Mouse (Mus musculus) adrenal gland, postnatal 14 days (tissue): ENCODE measurements around the gene Olfr331. TPM values are rescaled to one million over a fixed set of nuclear protein-coding genes. Genes with fewer than 3 reads are reported as not detected.
"Not testable (repeated sequence)": the region's sequence is repeated elsewhere in the genome, so short reads cannot be mapped to it uniquely, and the experiment has no call there.

ENCODE experiments used
- DNase-seq: peaks from one replicate; pipeline ENCODE4 v3.0.0; 2021; ENCODE audit warnings: mixed read lengths
- long read RNA-seq, 2 experiments: library from polyadenylated mRNA; stranded (forward); transcript quantifications; one replicate each; pipeline ENCODE4 v2.0.0; 2021
- total RNA-seq: library from RNA; stranded (reverse); gene quantifications from 2 replicates; pipeline ENCODE4 v1.2.3, GENCODE M21; 2021

Gene Olfr331
- total RNA-seq, result not detected in 2 replicates
- long read RNA-seq, experiment 1, result 0 reads
- long read RNA-seq, experiment 2, result 0 reads

GRCm38 (mm10) chr11:58502472-58502871, at the start of gene Olfr331:
Gene Olfr331, minus strand, starts transcription at chr11:58502572.
- not testable (repeated sequence) for DNase-seq

- no peak for DNase-seq
Measured at GRCm38 (mm10) chr11:58546322-58546721, 44.0 kb upstream of the Olfr331 start, which contains the start of gene Olfr329-ps. Gene Olfr329-ps, minus strand, starts transcription at chr11:58546422.

- not testable (repeated sequence) for DNase-seq
Measured at GRCm38 (mm10) chr11:58534736-58535135, 32.4 kb upstream of the Olfr331 start, which contains the start of gene Olfr330. Gene Olfr330, minus strand, starts transcription at chr11:58534836.

- DNase-seq, result peak; percentile 19
Measured at GRCm38 (mm10) chr11:58519756-58520155, 17.4 kb upstream of the Olfr331 start.

GRCm38 (mm10) chr11:58518916-58519315, 16.5 kb upstream of the Olfr331 start:
- peak; percentile 69 for DNase-seq

- not testable (repeated sequence) for DNase-seq
Measured at GRCm38 (mm10) chr11:58509058-58509457, 6.7 kb upstream of the Olfr331 start.

GRCm38 (mm10) chr11:58499290-58499689, 3.1 kb downstream of the Olfr331 start:
- DNase-seq, result no peak

GRCm38 (mm10) chr11:58498761-58499160, 3.6 kb downstream of the Olfr331 start:
- no peak for DNase-seq

GRCm38 (mm10) chr11:58492455-58492854, 9.9 kb downstream of the Olfr331 start, which contains the start of gene Olfr332:
Gene Olfr332, minus strand, starts transcription at chr11:58492555.
- DNase-seq, result no peak

- DNase-seq, result no peak
Measured at GRCm38 (mm10) chr11:58462170-58462569, 40.2 kb downstream of the Olfr331 start, which contains the start of gene Olfr30. Gene Olfr30, minus strand, starts transcription at chr11:58462270.

- DNase-seq, result no peak
Measured at GRCm38 (mm10) chr11:58453592-58453991, 48.8 kb downstream of the Olfr331 start.

GRCm38 (mm10) chr11:58452759-58453158, 49.6 kb downstream of the Olfr331 start, which contains the start of gene Lypd9:
Gene Lypd9, minus strand, starts transcription at chr11:58452923.
- DNase-seq, result no peak

Other genes with a start within 250 kb of the Olfr331 start
- not detected in 2 replicates for gene 4930438A08Rik, start 227.8 kb downstream of the Olfr331 start, total RNA-seq
- 9.1 and 9.3 TPM in 2 replicates for gene Zfp692, start 195.5 kb downstream of the Olfr331 start, total RNA-seq
- 56.7 and 59.3 TPM in 2 replicates for gene Zfp672, start 172.2 kb downstream of the Olfr331 start, total RNA-seq
- gene Sh3bp5l, start 171.8 kb downstream of the Olfr331 start, total RNA-seq, result 38.5 and 47.5 TPM in 2 replicates
- not detected in 2 replicates for gene Lypd8, start 123.5 kb downstream of the Olfr331 start, total RNA-seq
- gene 1810065E05Rik, start 81.5 kb downstream of the Olfr331 start, total RNA-seq, result not detected in 2 replicates
- gene Gm12253, start 70.0 kb downstream of the Olfr331 start, total RNA-seq, result not detected in 2 replicates
- not detected in 2 replicates for gene Lypd9, start 49.6 kb downstream of the Olfr331 start, total RNA-seq
- gene Olfr30, start 40.3 kb downstream of the Olfr331 start, total RNA-seq, result not detected in 2 replicates
- gene Olfr332, start 10.0 kb downstream of the Olfr331 start, total RNA-seq, result not detected in 2 replicates
- not detected in 2 replicates for gene Olfr330, start 32.3 kb upstream of the Olfr331 start, total RNA-seq
- not detected in 2 replicates for gene Olfr329-ps, start 43.9 kb upstream of the Olfr331 start, total RNA-seq
- gene Olfr328, start 53.1 kb upstream of the Olfr331 start, total RNA-seq, result 0.15 TPM in 1 of 2 replicates, not detected in the other
- not detected in 2 replicates for gene Olfr224, start 68.0 kb upstream of the Olfr331 start, total RNA-seq
- gene Olfr325, start 75.2 kb upstream of the Olfr331 start, total RNA-seq, result not detected in 2 replicates
- gene Olfr324, start 92.5 kb upstream of the Olfr331 start, total RNA-seq, result not detected in 2 replicates
- not detected in 2 replicates for gene 2210407C18Rik, start 113.5 kb upstream of the Olfr331 start, total RNA-seq
- not detected in 2 replicates for gene Olfr323, start 127.9 kb upstream of the Olfr331 start, total RNA-seq
- 0.49 and 1.3 TPM in 2 replicates for gene Trim58, start 137.9 kb upstream of the Olfr331 start, total RNA-seq
- not detected in 2 replicates for gene Olfr322, start 156.2 kb upstream of the Olfr331 start, total RNA-seq
- gene Olfr320, start 178.5 kb upstream of the Olfr331 start, total RNA-seq, result not detected in 2 replicates
- not detected in 2 replicates for gene Olfr319, start 196.6 kb upstream of the Olfr331 start, total RNA-seq
- not detected in 2 replicates for gene Olfr318, start 221.4 kb upstream of the Olfr331 start, total RNA-seq
- not detected in 2 replicates for gene Olfr317, start 236.6 kb upstream of the Olfr331 start, total RNA-seq